Mouse (Mus musculus) lung, postnatal 0 days (tissue): ENCODE results near the gene Atp6v1g3.

ENCODE experiments used
- CTCF ChIP-seq: IDR thresholded peaks from 2 replicates; pipeline ENCODE4 v1.5.1; 2016; ENCODE audit warnings: antibody characterized with exemption, mild to moderate bottlenecking
- EP300 ChIP-seq: IDR thresholded peaks from 2 replicates; pipeline ENCODE4 v1.6.1; 2016; ENCODE audit warnings: antibody characterized with exemption, mild to moderate bottlenecking, control low read depth

DNA sequence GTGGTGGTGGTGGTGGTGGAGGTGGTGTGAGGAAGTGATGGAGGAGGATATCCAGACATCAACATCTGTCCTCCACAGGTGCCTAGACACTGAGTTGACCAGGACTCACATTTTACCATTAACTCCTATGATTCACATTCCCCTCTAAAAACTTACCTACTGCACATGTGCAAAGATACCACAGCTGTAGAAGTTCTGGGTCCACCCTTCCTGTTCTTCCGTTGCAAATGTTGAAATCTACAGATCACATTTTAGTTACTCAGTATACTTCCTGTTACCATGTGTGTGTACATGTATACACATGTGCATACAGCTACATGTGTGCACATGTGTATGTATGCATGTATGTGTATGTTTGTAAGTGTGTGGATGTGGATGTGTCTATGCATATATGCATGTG, 29.8 kb downstream of the Atp6v1g3 start:
- no peak for TF ChIP-seq CTCF
- TF ChIP-seq EP300 = no peak
